Mouse (Mus musculus): ENCODE measurements around the gene Ddx24. TPM values are rescaled to one million over a fixed set of nuclear protein-coding genes. Genes with fewer than 3 reads are reported as not detected.

Ddx24 gene
- total RNA-seq, 2 experiments from 2014 or later = 45.5 to 48.7 TPM

Other genes starting within 250 kb of the Ddx24 start
- gene Prima1, start 183.7 kb downstream of the Ddx24 start, total RNA-seq (2021) = 1 to 10 TPM; 1.3 to 2.1 TPM
- not detected for gene Fam181a, start 114.9 kb downstream of the Ddx24 start, total RNA-seq (2021)
- gene Asb2, start 69.8 kb downstream of the Ddx24 start, total RNA-seq (2021) = 100 to 1,000 TPM; 104 to 141 TPM
- gene Otub2, start 37.1 kb downstream of the Ddx24 start, total RNA-seq (2021) = 1 to 10 TPM; 3.5 to 3.7 TPM
- gene 9330161L09Rik, start 18.0 kb downstream of the Ddx24 start, total RNA-seq (2021) = under 1 TPM; 0.80 to 0.88 TPM
- 100 to 1,000 TPM; 104 to 113 TPM for gene Ifi27, start 8.4 kb upstream of the Ddx24 start, total RNA-seq (2021)
- gene Ifi27l2a, start 17.9 kb upstream of the Ddx24 start, total RNA-seq (2021) = 1 to 10 TPM; 7.7 to 7.8 TPM
- not detected for gene Ifi27l2b, start 31.4 kb upstream of the Ddx24 start, total RNA-seq (2021)
- gene Ppp4r4, start 106.5 kb upstream of the Ddx24 start, total RNA-seq (2021) = under 1 TPM; 0.25 to 0.87 TPM
- not detected for gene Serpina10, start 205.6 kb upstream of the Ddx24 start, total RNA-seq (2021)
- under 1 TPM in 1 of 2 experiments, not detected in 1; 0.16 TPM for gene Serpina6, start 231.4 kb upstream of the Ddx24 start, total RNA-seq (2021)